Mouse (Mus musculus): ENCODE measurements around the gene Fahd1.

Fahd1 gene

GRCm38 (mm10) chr17:24844525-24844924, 5.6 kb downstream of the Fahd1 start:
- no peak for DNase-seq

DNA sequence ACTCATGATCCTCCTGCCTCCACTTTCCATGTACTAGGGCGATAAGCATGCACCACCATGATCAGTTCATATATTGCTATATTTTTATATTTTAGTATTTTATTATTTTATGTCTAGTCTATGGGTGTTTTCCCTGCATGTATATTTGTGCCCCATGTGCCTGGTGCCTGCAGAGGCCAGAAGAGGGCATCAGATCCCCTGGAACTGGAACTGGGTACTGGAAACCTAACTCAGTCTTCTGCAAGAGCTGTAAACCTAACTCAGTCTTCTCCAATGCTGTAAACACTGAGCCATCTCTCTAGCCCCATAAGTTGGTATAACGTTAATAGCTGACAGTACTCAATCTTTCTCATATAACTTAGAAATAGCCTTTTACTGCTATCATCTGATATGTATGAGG, 7.5 kb downstream of the Fahd1 start:
- no peak for DNase-seq

DNA sequence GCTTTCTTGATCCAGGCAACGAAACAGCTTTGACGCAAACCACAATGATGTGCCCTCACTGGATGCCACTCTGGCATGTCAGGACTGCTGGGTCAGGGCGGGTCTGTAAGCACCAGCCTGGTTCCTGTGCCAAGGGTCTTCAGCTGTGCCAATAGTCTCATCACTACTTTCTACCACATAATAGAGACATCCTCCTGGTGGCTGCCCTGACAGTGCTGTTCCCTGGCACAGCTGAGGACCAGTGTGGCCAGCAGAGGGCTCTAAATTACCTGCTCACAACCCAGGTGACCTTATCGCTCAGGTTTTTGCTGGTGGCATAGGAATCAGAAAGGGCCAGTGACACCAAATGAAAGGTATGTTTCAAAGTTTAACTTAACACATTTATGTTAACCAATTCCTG, 9.0 kb downstream of the Fahd1 start:
- DNase-seq: no peak

- no peak for DNase-seq
These were observed 9.8 kb downstream of the Fahd1 start for GRCm38 (mm10) chr17:24840341-24840740.

GRCm38 (mm10) chr17:24839842-24840241, 10.3 kb downstream of the Fahd1 start, which contains the start of gene Hagh:
Hagh (plus strand) TSS chr17:24840143.
- DNase-seq: no peak

GRCm38 (mm10) chr17:24821351-24822280, 28.5 kb downstream of the Fahd1 start:
- DNase-seq: no peak

DNA sequence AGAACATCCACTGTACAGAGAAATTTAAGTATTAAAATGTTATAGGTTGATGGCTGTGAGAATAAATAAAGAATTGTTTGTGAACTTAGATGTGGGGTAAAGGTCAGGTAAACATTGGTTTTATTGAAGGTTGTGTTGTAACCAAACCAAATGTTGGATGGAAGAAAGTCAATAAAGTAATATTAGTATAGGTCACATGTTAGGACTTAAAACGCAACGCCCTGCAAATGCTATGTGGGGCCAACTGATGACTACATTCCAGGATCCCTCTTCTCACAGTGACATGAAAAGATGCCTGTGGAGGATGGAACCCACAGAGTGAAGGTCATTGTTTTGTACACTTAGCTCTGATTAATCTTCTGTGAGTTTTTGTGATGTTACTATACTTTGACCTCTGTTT, 30.7 kb downstream of the Fahd1 start:
- no peak for DNase-seq

GRCm38 (mm10) chr17:24818172-24818571, 32.0 kb downstream of the Fahd1 start:
- DNase-seq: no peak

- no peak for DNase-seq
These were observed 32.7 kb downstream of the Fahd1 start for GRCm38 (mm10) chr17:24817503-24817902.

- no peak for DNase-seq
These were observed 34.9 kb downstream of the Fahd1 start for GRCm38 (mm10) chr17:24815256-24815655.

DNA sequence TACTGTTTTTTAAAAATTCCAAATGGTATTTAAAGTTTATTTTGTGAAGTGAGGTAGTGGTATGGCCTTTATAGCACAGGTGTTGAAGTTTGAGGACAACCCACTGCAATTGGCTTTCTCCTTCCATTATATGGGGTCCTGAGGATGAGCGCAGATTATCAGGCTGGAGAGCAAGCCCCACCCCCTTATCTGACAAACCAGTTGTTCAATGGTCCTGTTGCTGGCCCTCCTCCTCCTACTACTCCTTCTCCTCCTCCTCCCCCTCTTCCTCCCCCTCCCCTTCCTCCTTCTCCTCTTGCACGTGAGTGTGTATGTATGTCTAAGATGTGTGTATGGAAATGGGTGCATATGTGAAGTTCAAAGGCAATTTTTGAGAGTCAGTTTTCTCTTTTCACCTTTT, 37.9 kb downstream of the Fahd1 start:
- no peak for DNase-seq

GRCm38 (mm10) chr17:24811211-24811610, 39.0 kb downstream of the Fahd1 start:
- no peak for DNase-seq

GRCm38 (mm10) chr17:24803952-24804951, 45.9 kb downstream of the Fahd1 start, which contains the start of gene Meiob:
Meiob (plus strand) TSS chr17:24804289.
- peak; percentile 48 to 59 for DNase-seq

DNA sequence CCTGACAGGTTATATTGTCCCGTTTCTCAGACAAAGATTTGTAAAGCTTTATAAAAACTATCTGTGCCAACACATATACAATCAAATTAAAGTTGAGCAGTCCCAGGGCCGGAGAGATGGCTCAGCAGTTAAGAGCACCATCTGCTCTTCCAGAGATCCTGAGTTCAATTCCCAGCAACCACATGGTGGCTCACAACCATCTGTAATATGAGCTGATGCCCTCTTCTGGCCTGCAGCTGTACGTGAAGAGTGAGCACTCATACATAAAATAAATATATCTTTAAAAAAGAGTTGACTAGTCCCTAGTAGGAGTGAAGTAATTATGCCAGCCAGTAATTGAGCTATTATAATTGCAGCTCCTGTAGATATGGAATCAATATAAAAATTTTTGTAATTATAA, 49.6 kb downstream of the Fahd1 start:
- no peak for DNase-seq

GRCm38 (mm10) chr17:24799476-24799875, 50.7 kb downstream of the Fahd1 start:
- no peak for DNase-seq

Measured in thymus, adult 18-20 months (tissue).